Mouse (Mus musculus) G1E (cell line): ENCODE results near the gene Mfng. TPM values are rescaled to one million over a fixed set of nuclear protein-coding genes. Genes with fewer than 3 reads are reported as not detected.

Source experiments
- ATAC-seq: 2 replicates; pipeline ENCODE4 v1.8.0; 2016; ENCODE audit warnings: mild to moderate bottlenecking; ENCODE audit not compliant: insufficient number of reproducible peaks, poor library complexity, low FRiP score, severe bottlenecking; ENCODE audit errors: extremely low read depth
- DNase-seq: peaks from one replicate; pipeline ENCODE4 v3.0.0; 2012; ENCODE audit warnings: low spot score
- H3K27me3 ChIP-seq: 2 replicates; pipeline ENCODE4 v1.6.1; 2012; ENCODE audit warnings: mild to moderate bottlenecking, low read length, inconsistent platforms; ENCODE audit not compliant: insufficient read depth
- H3K36me3 ChIP-seq: replicated peaks from 2 replicates; pipeline ENCODE3; 2012; ENCODE audit warnings: mild to moderate bottlenecking, inconsistent platforms
- H3K4me1 ChIP-seq: 2 replicates; pipeline ENCODE4 v1.6.1; 2012; ENCODE audit warnings: low read depth, low read length, inconsistent platforms, mixed read lengths; ENCODE audit not compliant: insufficient read depth
- H3K4me3 ChIP-seq: 2 replicates; pipeline ENCODE4 v1.5.1; 2012; ENCODE audit warnings: low read depth, mild to moderate bottlenecking, inconsistent platforms, low read length, moderate library complexity, mixed read lengths
- H3K9me3 ChIP-seq: replicated peaks from 2 replicates; pipeline ENCODE4 v1.6.1; 2012; ENCODE audit warnings: inconsistent platforms
- CTCF ChIP-seq: IDR thresholded peaks from 2 replicates; pipeline ENCODE4 v1.5.1; 2012; ENCODE audit warnings: low read depth, low read length, inconsistent platforms, mixed read lengths
- GATA1 ChIP-seq: IDR thresholded peaks from 2 replicates; pipeline ENCODE4 v1.6.1; 2012; ENCODE audit warnings: borderline replicate concordance, low read length, inconsistent platforms, mixed read lengths
- GATA2 ChIP-seq: IDR thresholded peaks from 2 replicates; pipeline ENCODE4 v1.6.1; 2012; ENCODE audit warnings: low read depth, low read length, inconsistent platforms, borderline replicate concordance
- POLR2AphosphoS5 ChIP-seq: IDR thresholded peaks from 2 replicates; pipeline ENCODE4 v1.6.1; 2012; ENCODE audit warnings: low read depth, low read length, inconsistent platforms; ENCODE audit not compliant: insufficient replicate concordance
- TAL1 ChIP-seq: conservative IDR thresholded peaks from 2 replicates; pipeline ENCODE4 v1.6.1; 2012; ENCODE audit warnings: low read depth, low read length, inconsistent platforms, mixed read lengths
- polyA plus RNA-seq: library from polyadenylated mRNA; stranded (reverse); fragments of >175 nt; gene quantifications from 2 replicates; pipeline ENCODE4 v1.2.3, GENCODE M21; 2012
- total RNA-seq, 2 experiments: library from RNA; stranded (forward) in 1 of 2; stranded (reverse) in 1 of 2; fragments of 200-1000 nt in 1 of 2; fragments of >200 nt in 1 of 2; fragmentation: Nextera tagmentation in 1 of 2; gene quantifications; 2 replicates each; pipeline ENCODE4 v1.2.3; 2014 to 2017

Gene Mfng
- total and polyA plus RNA-seq, 3 experiments, result not detected

GRCm38 (mm10) chr15:78706630-78707029 lies 66.6 kb downstream of the Mfng start:
- ATAC-seq (no peak), DNase-seq (no peak)
- Histone ChIP-seq H3K36me3 (no peaks in the 10 kb centered on the region), H3K9me3 (no peaks in the 10 kb centered on the region), H3K27me3 (peaks cover 5% of the 10 kb centered on the region; the same call in 1 of the 2 replicates), H3K4me1 (no peaks in the 10 kb centered on the region), H3K4me3 (no peak overlapping the region)
- no peak for TF ChIP-seq GATA2
- TF ChIP-seq CTCF, result no peak
- TF ChIP-seq POLR2AphosphoS5, result no peak
- TF ChIP-seq GATA1, result no peak
- no peak for TF ChIP-seq TAL1

Other genes starting within 250 kb of the Mfng start
- not detected in 2 replicates for gene C1qtnf6, start 242.1 kb downstream of the Mfng start, total RNA-seq (2014; fragmentation: Nextera tagmentation)
- gene C1qtnf6, start 242.1 kb downstream of the Mfng start, total RNA-seq (2017), result 0.11 and 0.41 TPM in 2 replicates
- not detected in 2 replicates for gene C1qtnf6, start 242.1 kb downstream of the Mfng start, polyA plus RNA-seq
- not detected in 2 replicates for gene Sstr3, start 228.8 kb downstream of the Mfng start, total RNA-seq (2014; fragmentation: Nextera tagmentation)
- 0.05 and 0.12 TPM in 2 replicates for gene Sstr3, start 228.8 kb downstream of the Mfng start, total RNA-seq (2017)
- gene Sstr3, start 228.8 kb downstream of the Mfng start, polyA plus RNA-seq, result not detected in 2 replicates
- gene Rac2, start 200.7 kb downstream of the Mfng start, total RNA-seq (2014; fragmentation: Nextera tagmentation), result 647 and 735 TPM in 2 replicates
- 713 and 736 TPM in 2 replicates for gene Rac2, start 200.7 kb downstream of the Mfng start, total RNA-seq (2017)
- gene Rac2, start 200.7 kb downstream of the Mfng start, polyA plus RNA-seq, result 981 and 1,035 TPM in 2 replicates
- gene Cyth4, start 176.4 kb downstream of the Mfng start, total RNA-seq (2014; fragmentation: Nextera tagmentation), result not detected in 2 replicates
- gene Cyth4, start 176.4 kb downstream of the Mfng start, total RNA-seq (2017), result 1.4 and 1.5 TPM in 2 replicates
- 0.04 and 0.26 TPM in 2 replicates for gene Cyth4, start 176.4 kb downstream of the Mfng start, polyA plus RNA-seq
- gene Elfn2, start 54.7 kb downstream of the Mfng start, total RNA-seq (2014; fragmentation: Nextera tagmentation), result not detected in 2 replicates
- gene Elfn2, start 54.7 kb downstream of the Mfng start, total RNA-seq (2017), result 0.05 TPM in 1 of 2 replicates, not detected in the other
- gene Elfn2, start 54.7 kb downstream of the Mfng start, polyA plus RNA-seq, result not detected in 2 replicates
- gene Card10, start 29.6 kb upstream of the Mfng start, total RNA-seq (2014; fragmentation: Nextera tagmentation), result not detected in 2 replicates
- gene Card10, start 29.6 kb upstream of the Mfng start, total RNA-seq (2017), result not detected in 2 replicates
- not detected in 2 replicates for gene Card10, start 29.6 kb upstream of the Mfng start, polyA plus RNA-seq
- not detected in 2 replicates for gene Cdc42ep1, start 69.1 kb upstream of the Mfng start, total RNA-seq (2014; fragmentation: Nextera tagmentation)
- gene Cdc42ep1, start 69.1 kb upstream of the Mfng start, total RNA-seq (2017), result 0.11 TPM in 1 of 2 replicates, not detected in the other
- not detected in 2 replicates for gene Cdc42ep1, start 69.1 kb upstream of the Mfng start, polyA plus RNA-seq
- not detected in 2 replicates for gene Lgals2, start 82.1 kb upstream of the Mfng start, total RNA-seq (2014; fragmentation: Nextera tagmentation)
- gene Lgals2, start 82.1 kb upstream of the Mfng start, total RNA-seq (2017), result not detected in 2 replicates
- gene Lgals2, start 82.1 kb upstream of the Mfng start, polyA plus RNA-seq, result not detected in 2 replicates
- 52.6 and 60.2 TPM in 2 replicates for gene Gga1, start 103.7 kb upstream of the Mfng start, total RNA-seq (2014; fragmentation: Nextera tagmentation)
- gene Gga1, start 103.7 kb upstream of the Mfng start, total RNA-seq (2017), result 9.6 and 10.0 TPM in 2 replicates
- 158 and 177 TPM in 2 replicates for gene Gga1, start 103.7 kb upstream of the Mfng start, polyA plus RNA-seq
- not detected in 2 replicates for gene Gm49510, start 126.2 kb upstream of the Mfng start, total RNA-seq (2014; fragmentation: Nextera tagmentation)
- gene Gm49510, start 126.2 kb upstream of the Mfng start, total RNA-seq (2017), result 1.3 and 1.4 TPM in 2 replicates
- 6.3 and 8.2 TPM in 2 replicates for gene Gm49510, start 126.2 kb upstream of the Mfng start, polyA plus RNA-seq
- gene Sh3bp1, start 126.3 kb upstream of the Mfng start, total RNA-seq (2014; fragmentation: Nextera tagmentation), result 207 and 231 TPM in 2 replicates
- 32.7 and 34.1 TPM in 2 replicates for gene Sh3bp1, start 126.3 kb upstream of the Mfng start, total RNA-seq (2017)
- gene Sh3bp1, start 126.3 kb upstream of the Mfng start, polyA plus RNA-seq, result 1,400 and 1,821 TPM in 2 replicates
- 26.6 and 31.4 TPM in 2 replicates for gene Pdxp, start 140.4 kb upstream of the Mfng start, total RNA-seq (2014; fragmentation: Nextera tagmentation)
- gene Pdxp, start 140.4 kb upstream of the Mfng start, total RNA-seq (2017), result 13.9 and 18.1 TPM in 2 replicates
- 39.7 and 40.6 TPM in 2 replicates for gene Pdxp, start 140.4 kb upstream of the Mfng start, polyA plus RNA-seq
- 558 and 607 TPM in 2 replicates for gene Lgals1, start 153.2 kb upstream of the Mfng start, total RNA-seq (2014; fragmentation: Nextera tagmentation)
- 3,673 and 4,536 TPM in 2 replicates for gene Lgals1, start 153.2 kb upstream of the Mfng start, total RNA-seq (2017)
- gene Lgals1, start 153.2 kb upstream of the Mfng start, polyA plus RNA-seq, result 1,469 and 2,086 TPM in 2 replicates
- gene Nol12, start 161.5 kb upstream of the Mfng start, total RNA-seq (2014; fragmentation: Nextera tagmentation), result 13.2 and 25.6 TPM in 2 replicates
- 20.1 and 24.2 TPM in 2 replicates for gene Nol12, start 161.5 kb upstream of the Mfng start, total RNA-seq (2017)
- 15.9 and 16.7 TPM in 2 replicates for gene Nol12, start 161.5 kb upstream of the Mfng start, polyA plus RNA-seq
- gene Triobp, start 174.2 kb upstream of the Mfng start, total RNA-seq (2014; fragmentation: Nextera tagmentation), result 67.0 and 104 TPM in 2 replicates
- gene Triobp, start 174.2 kb upstream of the Mfng start, total RNA-seq (2017), result 23.6 and 24.4 TPM in 2 replicates
- 42.5 and 45.6 TPM in 2 replicates for gene Triobp, start 174.2 kb upstream of the Mfng start, polyA plus RNA-seq